Mouse (Mus musculus) embryonic fibroblast, embryonic 13.5 days (primary cell): ENCODE measurements around the gene Lamc2.

Experiments used
- CTCF ChIP-seq: IDR thresholded peaks from 2 replicates; pipeline ENCODE4 v1.5.1; 2011; ENCODE audit warnings: mild to moderate bottlenecking, control low read depth, low read length, moderate library complexity, borderline replicate concordance; ENCODE audit not compliant: insufficient read depth
- POLR2A ChIP-seq: IDR thresholded peaks from 2 replicates; pipeline ENCODE4 v1.6.1; 2011; ENCODE audit warnings: low read depth, mild to moderate bottlenecking, control low read depth, low read length, moderate library complexity

- TF ChIP-seq CTCF, result no peak
- no peak for TF ChIP-seq POLR2A
Measured at GRCm38 (mm10) chr1:153185828-153186803, at the start of gene Lamc2.
